In the genomic region with DNA sequence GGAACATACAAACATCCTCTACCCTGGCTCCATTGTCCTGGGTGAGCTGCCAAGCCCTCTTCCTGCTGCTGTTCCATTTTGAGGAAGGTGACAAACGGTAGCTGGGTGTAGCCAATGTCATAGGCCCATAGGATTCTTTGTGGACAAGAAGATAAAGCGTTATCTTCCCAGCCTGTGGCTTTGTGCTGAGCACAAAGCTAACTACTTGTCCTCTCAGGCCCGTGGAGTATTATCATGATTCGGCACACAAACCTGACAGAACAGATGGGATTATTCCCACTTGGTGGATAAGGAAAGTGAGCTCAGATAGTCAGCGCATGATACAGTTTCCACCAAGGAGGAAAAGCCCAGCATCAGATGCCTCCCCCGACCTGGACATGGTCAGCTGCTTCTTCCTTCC, we compare ENCODE assay signal across 23 mouse cellular contexts. TPM values are rescaled to one million over a fixed set of nuclear protein-coding genes. Genes with fewer than 3 reads are reported as not detected.
DNase-seq lines count a peak whose midpoint lies in the region; ATAC-seq and TF ChIP-seq lines count a peak whose summit lies in the region.
"Had no signal": no experiment of that assay in that cellular context is flagged by ENCODE, and none has a peak within 500 bp of the region (broad histone marks: within the 10 kb centered on the region; RNA-seq: fewer than 3 reads in every experiment).

No protein-coding gene starts in this region.

- no peaks in the 10 kb centered on the region for H3K27me3 ChIP-seq in heart, embryonic 10.5 days (ENCODE audit: insufficient read depth, poor library complexity, severe bottlenecking)
- H3K27me3 ChIP-seq in liver, embryonic 13.5 days: no peaks in the 10 kb centered on the region
- H3K27me3 ChIP-seq in stomach, embryonic 15.5 days (replicated peaks): no peaks in the 10 kb centered on the region
- H3K27me3 ChIP-seq: embryonic facial prominence, embryonic 12.5 days; forebrain, embryonic 13.5 days; hindbrain, embryonic 15.5 days; kidney, embryonic 15.5 days; limb, embryonic 15.5 days; midbrain, embryonic 13.5 days; neural tube, embryonic 12.5 days had no signal

- H3K4me2 ChIP-seq in liver, embryonic 13.5 days: 0 out of 2 replicates have a peak overlapping the region, but pooled peaks have one; percentile 7
- H3K4me2 ChIP-seq in stomach, embryonic 15.5 days: no peak overlapping the region
- H3K4me2 ChIP-seq: embryonic facial prominence, embryonic 12.5 days; forebrain, embryonic 13.5 days; hindbrain, embryonic 15.5 days; kidney, embryonic 15.5 days; limb, embryonic 15.5 days; midbrain, embryonic 13.5 days; neural tube, embryonic 12.5 days had no signal

- no peaks in the 10 kb centered on the region for H3K9me3 ChIP-seq in heart, embryonic 10.5 days
- no peaks in the 10 kb centered on the region for H3K9me3 ChIP-seq in liver, embryonic 13.5 days (replicated peaks)
- H3K9me3 ChIP-seq in stomach, embryonic 15.5 days: no peaks in the 10 kb centered on the region
- H3K9me3 ChIP-seq: embryonic facial prominence, embryonic 12.5 days; forebrain, embryonic 13.5 days; hindbrain, embryonic 15.5 days; kidney, embryonic 15.5 days; limb, embryonic 15.5 days; midbrain, embryonic 13.5 days; neural tube, embryonic 12.5 days had no signal

- no peak for TF ChIP-seq CTCF in bone marrow, adult 2 months (IDR thresholded peaks at IDR 0.05; ENCODE audit: control insufficient read depth, insufficient read depth, low read length)
- no peak for TF ChIP-seq CTCF in left cerebral cortex, adult 2 months (IDR thresholded peaks at IDR 0.05)

- no peaks in the 10 kb centered on the region for H3K4me1 ChIP-seq in heart, embryonic 10.5 days
- H3K4me1 ChIP-seq in bone marrow, adult 2 months (ENCODE audit: control insufficient read depth, insufficient read depth, low read length): peaks cover 20% of the 10 kb centered on the region
- peaks cover 88% of the 10 kb centered on the region for H3K4me1 ChIP-seq in liver, embryonic 13.5 days (replicated peaks)
- H3K4me1 ChIP-seq in stomach, embryonic 15.5 days: no peaks in the 10 kb centered on the region
- H3K4me1 ChIP-seq: embryonic facial prominence, embryonic 12.5 days; forebrain, embryonic 13.5 days; hindbrain, embryonic 15.5 days; kidney, embryonic 15.5 days; limb, embryonic 15.5 days; midbrain, embryonic 13.5 days; neural tube, embryonic 12.5 days had no signal

- DNase-seq in heart, embryonic 10.5 days (ENCODE audit: low spot score): no peak
- DNase-seq in heart, adult 18-20 months: no peak
- DNase-seq in liver, embryonic 13.5 days: peak; percentile 64
- no peak for DNase-seq in left cerebral cortex, adult 2 months (ENCODE audit: extremely low spot score in 1 of 2, low spot score in 2 of 2)
- no peak for DNase-seq in adrenal gland, postnatal 10 days
- no peak for DNase-seq in cerebellum, postnatal 10 days
- DNase-seq: adrenal gland, postnatal 36 days; cerebellum, adult 9-10 months; gastrocnemius, postnatal 25 days; heart, postnatal 4 days; kidney, postnatal 4 days had no signal

- H3K36me3 ChIP-seq in heart, embryonic 10.5 days: no peaks in the 10 kb centered on the region
- H3K36me3 ChIP-seq in liver, embryonic 13.5 days: peaks cover 42% of the 10 kb centered on the region
- no peaks in the 10 kb centered on the region for H3K36me3 ChIP-seq in stomach, embryonic 15.5 days
- H3K36me3 ChIP-seq: embryonic facial prominence, embryonic 12.5 days; hindbrain, embryonic 15.5 days; kidney, embryonic 15.5 days; limb, embryonic 15.5 days; midbrain, embryonic 13.5 days; neural tube, embryonic 12.5 days had no signal

- intact Hi-C loops in left cerebral cortex, adult 2 months (cut with DNase I): no loop called here

- no peak overlapping the region for H3K4me3 ChIP-seq in heart, embryonic 10.5 days
- no peak overlapping the region for H3K4me3 ChIP-seq in bone marrow, adult 2 months (replicated peaks; ENCODE audit: control insufficient read depth, low read depth, low read length)
- H3K4me3 ChIP-seq in liver, embryonic 13.5 days (replicated peaks): no peak overlapping the region
- H3K4me3 ChIP-seq in stomach, embryonic 15.5 days (replicated peaks): no peak overlapping the region
- no peak overlapping the region for H3K4me3 ChIP-seq in left cerebral cortex, adult 2 months
- H3K4me3 ChIP-seq: embryonic facial prominence, embryonic 12.5 days; erythroblast, embryonic 14.5 days; forebrain, embryonic 13.5 days; hindbrain, embryonic 15.5 days; kidney, embryonic 15.5 days; limb, embryonic 15.5 days; midbrain, embryonic 13.5 days; neural tube, embryonic 12.5 days had no signal

- WGBS in heart, embryonic 10.5 days: 54% methylated on average over 6 of the region's 6 CpGs
- 44% methylated on average over 6 of the region's 6 CpGs for WGBS in bone marrow, adult 2 months
- 16% methylated on average over 6 of the region's 6 CpGs for WGBS in liver, embryonic 13.5 days (ENCODE audit: insufficient replicate concordance)
- WGBS in stomach, embryonic 15.5 days: 71% methylated on average over 6 of the region's 6 CpGs

- peak; percentile 66 for ATAC-seq in liver, embryonic 13.5 days (ENCODE audit: low read depth)
- ATAC-seq in stomach, embryonic 15.5 days (ENCODE audit: insufficient read depth, low FRiP score, low read depth): peak; percentile 71; the same call in 1 of the 2 replicates
- ATAC-seq: forebrain, embryonic 13.5 days; intestine, postnatal 0 days; lung, postnatal 0 days; midbrain, embryonic 13.5 days had no signal

- H3K9ac ChIP-seq in liver, embryonic 13.5 days: peak overlapping the region; percentile 61
- H3K9ac ChIP-seq in stomach, embryonic 15.5 days: no peak overlapping the region
- H3K9ac ChIP-seq: embryonic facial prominence, embryonic 12.5 days; forebrain, embryonic 13.5 days; hindbrain, embryonic 15.5 days; kidney, embryonic 15.5 days; limb, embryonic 15.5 days; midbrain, embryonic 13.5 days; neural tube, embryonic 12.5 days had no signal

- TF ChIP-seq POLR2A in bone marrow, adult 2 months (IDR thresholded peaks at IDR 0.05; ENCODE audit: borderline replicate concordance, control insufficient read depth, low read depth, low read length): no peak

- H3K27ac ChIP-seq in heart, embryonic 10.5 days: peak overlapping the region; percentile 42; the same call in 1 of the 2 replicates
- peak overlapping the region; percentile 13; the same call in 1 of the 2 replicates for H3K27ac ChIP-seq in bone marrow, adult 2 months (ENCODE audit: control insufficient read depth, insufficient read depth, low read depth, low read length, poor library complexity)
- H3K27ac ChIP-seq in liver, embryonic 13.5 days: peak overlapping the region; percentile 92
- no peak overlapping the region for H3K27ac ChIP-seq in stomach, embryonic 15.5 days
- no peak overlapping the region for H3K27ac ChIP-seq in left cerebral cortex, adult 2 months
- H3K27ac ChIP-seq: embryonic facial prominence, embryonic 12.5 days; forebrain, embryonic 13.5 days; hindbrain, embryonic 15.5 days; kidney, embryonic 15.5 days; limb, embryonic 15.5 days; midbrain, embryonic 13.5 days; neural tube, embryonic 12.5 days had no signal

RNA-seq across cellular contexts. Expression of a gene that starts 50.4 kb away (rescaled TPM):
- 7.2 and 7.4 TPM in 2 replicates for polyA plus RNA-seq in heart, embryonic 10.5 days (2016; fragmentation: Nextera tagmentation; extraction: Ambion mirVana)
- 1 to 10 TPM in 1 of 2 experiments, under 1 TPM in 1; 0.99 to 6.6 TPM for total RNA-seq in heart, adult 18-20 months (2021)
- 32.8 and 38.1 TPM in 2 replicates for polyA plus RNA-seq in bone marrow, adult 2 months (2011; ENCODE audit: insufficient read depth, insufficient read length, low replicate concordance, missing spikeins)
- polyA plus RNA-seq in liver, embryonic 13.5 days (2015; fragmentation: Nextera tagmentation; extraction: Ambion mirVana): 28.3 and 44.6 TPM in 2 replicates
- polyA plus RNA-seq in stomach, embryonic 15.5 days (2015; fragmentation: Nextera tagmentation; extraction: Ambion mirVana): 3.1 and 4.5 TPM in 2 replicates
- total RNA-seq in left cerebral cortex, adult 2 months (2021): 1 to 10 TPM; 2.8 to 3.5 TPM
- total RNA-seq in adrenal gland, postnatal 10 days (2021): 1 to 10 TPM; 9.3 to 9.9 TPM

Comparison
In these comparisons a context has a peak if more than half of its experiments do, and no peak if none do; other contexts are left out.
1. H3K27ac ChIP-seq: peak in heart, embryonic 10.5 days (single experiment), bone marrow, adult 2 months (single experiment) and liver, embryonic 13.5 days (single experiment); none in stomach, embryonic 15.5 days (single experiment) and left cerebral cortex, adult 2 months (single experiment).